Mouse (Mus musculus) ES-Bruce4 (cell line): ENCODE results near the gene Tmco5. TPM values are rescaled to one million over a fixed set of nuclear protein-coding genes. Genes with fewer than 3 reads are reported as not detected.
A peak's percentile ranks its signal among the peaks of the same experiment; 100 is the strongest.

ENCODE experiments used
- H3K27ac ChIP-seq: 2 replicates; pipeline ENCODE4 v1.5.1; 2012; ENCODE audit warnings: low read length, inconsistent platforms; ENCODE audit not compliant: insufficient read depth
- H3K27me3 ChIP-seq: 2 replicates; pipeline ENCODE4 v1.6.1; 2012; ENCODE audit warnings: mild to moderate bottlenecking, low read length, inconsistent platforms; ENCODE audit not compliant: control insufficient read depth, poor library complexity, insufficient read depth, severe bottlenecking
- H3K36me3 ChIP-seq: 2 replicates; pipeline ENCODE4 v1.6.1; 2012; ENCODE audit warnings: inconsistent platforms, mild to moderate bottlenecking, low read length, moderate library complexity; ENCODE audit not compliant: control insufficient read depth, poor library complexity, insufficient read depth, severe bottlenecking
- H3K4me1 ChIP-seq: one replicate; pipeline ENCODE4 v1.8.1; 2011; ENCODE audit warnings: low read length; ENCODE audit not compliant: control insufficient read depth, insufficient read depth
- H3K4me3 ChIP-seq: 2 replicates; pipeline ENCODE4 v1.5.1; 2011; ENCODE audit warnings: low read depth, mild to moderate bottlenecking, low read length
- H3K9ac ChIP-seq: 2 replicates; pipeline ENCODE4 v1.6.1; 2012; ENCODE audit warnings: low read depth, mild to moderate bottlenecking, inconsistent platforms; ENCODE audit not compliant: poor library complexity, severe bottlenecking
- H3K9me3 ChIP-seq: replicated peaks from 2 replicates; pipeline ENCODE4 v1.6.1; 2012; ENCODE audit warnings: mild to moderate bottlenecking, low read length, inconsistent platforms; ENCODE audit not compliant: control insufficient read depth, poor library complexity, insufficient read depth, severe bottlenecking
- CTCF ChIP-seq: IDR thresholded peaks from one replicate; pipeline ENCODE4 v1.8.1; 2011; ENCODE audit warnings: low read depth, low read length
- EP300 ChIP-seq: IDR thresholded peaks from 2 replicates; pipeline ENCODE4 v1.6.1; 2011; ENCODE audit warnings: low read depth, low read length; ENCODE audit not compliant: insufficient read depth
- POLR2A ChIP-seq: IDR thresholded peaks from one replicate; pipeline ENCODE4 v1.8.1; 2011; ENCODE audit warnings: low read length; ENCODE audit not compliant: insufficient read depth
- polyA plus RNA-seq: library from polyadenylated mRNA; stranded (reverse); fragments of >200 nt; gene quantifications from 2 replicates; pipeline ENCODE4 v1.2.4, GENCODE M21; 2011; ENCODE audit warnings: low read depth; ENCODE audit not compliant: missing spikeins, insufficient read depth, insufficient read length

Gene Tmco5
- polyA plus RNA-seq, 1 experiment: not detected

DNA sequence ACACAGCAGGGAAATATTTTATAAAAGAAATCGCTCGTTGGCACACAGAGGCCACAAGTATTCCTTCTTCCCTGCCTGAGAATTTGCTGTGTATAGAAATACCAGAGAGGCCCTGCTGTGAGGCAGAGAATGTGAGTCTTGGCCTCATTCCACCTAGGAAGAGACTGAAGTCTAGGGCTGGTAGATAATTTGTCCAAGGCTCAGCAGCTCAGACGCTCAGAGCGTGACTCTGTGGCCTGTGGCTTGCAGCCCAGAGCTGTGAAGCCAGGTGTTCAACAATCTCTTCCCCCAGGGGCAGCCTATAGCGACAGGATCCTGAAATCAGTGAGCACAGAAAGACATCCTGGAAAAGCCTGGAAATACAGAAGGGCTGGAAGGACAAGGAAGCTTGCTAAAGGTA, 26.2 kb upstream of the Tmco5 start:
- Histone ChIP-seq H3K27me3 (no peaks in the 10 kb centered on the region), H3K9me3 (no peaks in the 10 kb centered on the region), H3K27ac (no peak overlapping the region), H3K4me1 (no peaks in the 10 kb centered on the region), H3K9ac (no peak overlapping the region), H3K36me3 (no peaks in the 10 kb centered on the region), H3K4me3 (no peak overlapping the region)
- no peak for TF ChIP-seq CTCF
- TF ChIP-seq EP300: no peak
- no peak for TF ChIP-seq POLR2A

GRCm38 (mm10) chr2:116858703-116859102, 19.8 kb upstream of the Tmco5 start:
- Histone ChIP-seq H3K4me3 (no peak overlapping the region), H3K36me3 (no peaks in the 10 kb centered on the region), H3K27me3 (no peaks in the 10 kb centered on the region), H3K27ac (no peak overlapping the region), H3K9ac (no peak overlapping the region), H3K4me1 (no peaks in the 10 kb centered on the region), H3K9me3 (no peaks in the 10 kb centered on the region)
- no peak for TF ChIP-seq CTCF
- no peak for TF ChIP-seq POLR2A
- no peak for TF ChIP-seq EP300

GRCm38 (mm10) chr2:116876955-116877615, 1.4 kb upstream of the Tmco5 start:
- Histone ChIP-seq H3K9me3 (no peaks in the 10 kb centered on the region), H3K4me3 (no peak overlapping the region), H3K9ac (no peak overlapping the region), H3K27me3 (no peaks in the 10 kb centered on the region), H3K27ac (no peak overlapping the region), H3K4me1 (no peaks in the 10 kb centered on the region), H3K36me3 (no peaks in the 10 kb centered on the region)
- TF ChIP-seq EP300 (no peak), CTCF (no peak), POLR2A (no peak)

- no peaks in the 10 kb centered on the region for H3K27me3 ChIP-seq
- H3K9ac ChIP-seq: no peak overlapping the region
- TF ChIP-seq EP300 (no peak), POLR2A (no peak)
- no peaks in the 10 kb centered on the region for H3K4me1 ChIP-seq
- no peaks in the 10 kb centered on the region for H3K36me3 ChIP-seq
- H3K4me3 ChIP-seq: no peak overlapping the region
- H3K9me3 ChIP-seq: no peaks in the 10 kb centered on the region
- H3K27ac ChIP-seq: no peak overlapping the region
These were observed 1.2 kb downstream of the Tmco5 start for GRCm38 (mm10) chr2:116879730-116880129.

GRCm38 (mm10) chr2:116893316-116893987, 15.0 kb downstream of the Tmco5 start:
- TF ChIP-seq POLR2A: no peak
- no peak for TF ChIP-seq EP300
- TF ChIP-seq CTCF: no peak
- Histone ChIP-seq H3K4me1 (no peaks in the 10 kb centered on the region), H3K9ac (no peak overlapping the region), H3K27ac (no peak overlapping the region), H3K4me3 (no peak overlapping the region), H3K9me3 (no peaks in the 10 kb centered on the region), H3K27me3 (no peaks in the 10 kb centered on the region), H3K36me3 (no peaks in the 10 kb centered on the region)

DNA sequence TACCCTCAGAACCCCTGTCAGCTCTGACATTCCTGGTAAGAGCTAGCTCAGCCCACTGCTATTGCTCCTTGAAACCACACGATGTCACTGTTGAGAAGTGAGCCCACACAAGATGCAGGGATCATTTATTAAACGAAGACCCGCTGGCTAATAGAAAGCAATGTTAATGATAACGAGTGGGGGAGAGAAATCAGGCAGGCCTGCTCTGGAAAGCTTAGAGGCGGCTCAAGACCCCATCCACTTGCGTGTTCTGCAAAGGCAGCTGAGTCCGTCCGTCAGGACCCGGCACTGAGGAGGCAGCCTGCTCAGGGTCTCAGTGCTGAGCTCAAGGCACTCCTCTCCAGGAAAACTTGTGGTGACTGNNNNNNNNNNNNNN, 15.5 kb downstream of the Tmco5 start:
- H3K4me1 ChIP-seq: no peaks in the 10 kb centered on the region
- no peaks in the 10 kb centered on the region for H3K36me3 ChIP-seq
- H3K27ac ChIP-seq: no peak overlapping the region
- no peak for TF ChIP-seq EP300
- no peak for TF ChIP-seq POLR2A
- TF ChIP-seq CTCF: peak; percentile 37
- peak overlapping the region; percentile 44 for H3K4me3 ChIP-seq
- no peaks in the 10 kb centered on the region for H3K9me3 ChIP-seq
- no peaks in the 10 kb centered on the region for H3K27me3 ChIP-seq
- no peak overlapping the region for H3K9ac ChIP-seq
